Mouse (Mus musculus): Measurements from ENCODE around the gene Khnyn. TPM values are rescaled to one million over a fixed set of nuclear protein-coding genes. Genes with fewer than 3 reads are reported as not detected.

The Khnyn gene
- polyA plus RNA-seq, 1 experiment from 2014 or later: 5.1 TPM

- no peaks in the 10 kb centered on the region for H3K9me3 ChIP-seq (ENCODE audit: control insufficient read depth)
- WGBS: 71% methylated on average over 2 of the region's 2 CpGs
- 0 out of 2 replicates have a peak, but pooled peaks cover 7% of the 10 kb centered on the region for H3K27me3 ChIP-seq (replicated peaks; ENCODE audit: control insufficient read depth, insufficient read depth, low read length)
- no peaks in the 10 kb centered on the region for H3K36me3 ChIP-seq (ENCODE audit: control insufficient read depth, insufficient read depth)
- no peak overlapping the region for H3K4me2 ChIP-seq (replicated peaks; ENCODE audit: low read depth)
- TF ChIP-seq CTCF (IDR thresholded peaks at IDR 0.05; ENCODE audit: low read depth): no peak
- ATAC-seq: no peak
- no peaks in the 10 kb centered on the region for H3K4me1 ChIP-seq (replicated peaks; ENCODE audit: control insufficient read depth, insufficient read depth, low read length)
- no peak overlapping the region for H3K27ac ChIP-seq (ENCODE audit: low read depth, low read length)
- H3K4me3 ChIP-seq (ENCODE audit: low read depth, low read length): no peak overlapping the region
- no peak overlapping the region for H3K9ac ChIP-seq (ENCODE audit: low read depth, low read length)
Measured at GRCm38 (mm10) chr14:55946269-55946969, 61.7 kb downstream of the Khnyn start.

Other genes starting within 250 kb of the Khnyn start
- 28.0 and 29.8 TPM in 2 replicates for gene Ipo4, start 249.0 kb upstream of the Khnyn start, polyA plus RNA-seq (2015; fragmentation: Nextera tagmentation; extraction: Ambion mirVana)
- gene Gm49378, start 247.1 kb upstream of the Khnyn start, polyA plus RNA-seq (2015; fragmentation: Nextera tagmentation; extraction: Ambion mirVana): 2.3 and 2.7 TPM in 2 replicates
- gene Tm9sf1, start 241.1 kb upstream of the Khnyn start, polyA plus RNA-seq (2015; fragmentation: Nextera tagmentation; extraction: Ambion mirVana): 94.6 and 95.9 TPM in 2 replicates
- 0.65 and 0.69 TPM in 2 replicates for gene Tssk4, start 234.8 kb upstream of the Khnyn start, polyA plus RNA-seq (2015; fragmentation: Nextera tagmentation; extraction: Ambion mirVana)
- gene Mdp1, start 224.4 kb upstream of the Khnyn start, polyA plus RNA-seq (2015; fragmentation: Nextera tagmentation; extraction: Ambion mirVana): 85.1 and 94.0 TPM in 2 replicates
- 21.3 and 24.4 TPM in 2 replicates for gene Gmpr2, start 213.0 kb upstream of the Khnyn start, polyA plus RNA-seq (2015; fragmentation: Nextera tagmentation; extraction: Ambion mirVana)
- 385 and 387 TPM in 2 replicates for gene Nedd8, start 212.8 kb upstream of the Khnyn start, polyA plus RNA-seq (2015; fragmentation: Nextera tagmentation; extraction: Ambion mirVana)
- 20.6 and 21.9 TPM in 2 replicates for gene Tinf2, start 203.1 kb upstream of the Khnyn start, polyA plus RNA-seq (2015; fragmentation: Nextera tagmentation; extraction: Ambion mirVana)
- 1.1 and 1.3 TPM in 2 replicates for gene Tgm1, start 171.0 kb upstream of the Khnyn start, polyA plus RNA-seq (2015; fragmentation: Nextera tagmentation; extraction: Ambion mirVana)
- 24.0 and 25.6 TPM in 2 replicates for gene Rabggta, start 162.7 kb upstream of the Khnyn start, polyA plus RNA-seq (2015; fragmentation: Nextera tagmentation; extraction: Ambion mirVana)
- 466 and 476 TPM in 2 replicates for gene Dhrs1, start 139.3 kb upstream of the Khnyn start, polyA plus RNA-seq (2015; fragmentation: Nextera tagmentation; extraction: Ambion mirVana)
- gene Nop9, start 139.3 kb upstream of the Khnyn start, polyA plus RNA-seq (2015; fragmentation: Nextera tagmentation; extraction: Ambion mirVana): 14.4 and 14.9 TPM in 2 replicates
- gene Cideb, start 126.5 kb upstream of the Khnyn start, polyA plus RNA-seq (2015; fragmentation: Nextera tagmentation; extraction: Ambion mirVana): 366 and 385 TPM in 2 replicates
- 6.7 and 9.0 TPM in 2 replicates for gene Ltb4r2, start 123.5 kb upstream of the Khnyn start, polyA plus RNA-seq (2015; fragmentation: Nextera tagmentation; extraction: Ambion mirVana)
- 3.8 and 4.1 TPM in 2 replicates for gene Ltb4r1, start 119.0 kb upstream of the Khnyn start, polyA plus RNA-seq (2015; fragmentation: Nextera tagmentation; extraction: Ambion mirVana)
- gene Adcy4, start 100.9 kb upstream of the Khnyn start, polyA plus RNA-seq (2015; fragmentation: Nextera tagmentation; extraction: Ambion mirVana): 3.5 and 4.3 TPM in 2 replicates
- 39.2 and 47.3 TPM in 2 replicates for gene Ripk3, start 96.1 kb upstream of the Khnyn start, polyA plus RNA-seq (2015; fragmentation: Nextera tagmentation; extraction: Ambion mirVana)
- 5.9 and 6.1 TPM in 2 replicates for gene Nfatc4, start 61.8 kb upstream of the Khnyn start, polyA plus RNA-seq (2015; fragmentation: Nextera tagmentation; extraction: Ambion mirVana)
- gene Nynrin, start 30.9 kb upstream of the Khnyn start, polyA plus RNA-seq (2015; fragmentation: Nextera tagmentation; extraction: Ambion mirVana): 2.2 and 2.5 TPM in 2 replicates
- 0.16 and 0.26 TPM in 2 replicates for gene Cbln3, start 555 bp upstream of the Khnyn start, polyA plus RNA-seq (2015; fragmentation: Nextera tagmentation; extraction: Ambion mirVana)
- 70.9 and 71.5 TPM in 2 replicates for gene Sdr39u1, start 15.3 kb downstream of the Khnyn start, polyA plus RNA-seq (2015; fragmentation: Nextera tagmentation; extraction: Ambion mirVana)
- gene Cma1, start 59.7 kb downstream of the Khnyn start, polyA plus RNA-seq (2015; fragmentation: Nextera tagmentation; extraction: Ambion mirVana): 5.8 and 6.4 TPM in 2 replicates
- gene Cma2, start 66.0 kb downstream of the Khnyn start, polyA plus RNA-seq (2015; fragmentation: Nextera tagmentation; extraction: Ambion mirVana): not detected in 2 replicates
- gene Mcpt1, start 133.0 kb downstream of the Khnyn start, polyA plus RNA-seq (2015; fragmentation: Nextera tagmentation; extraction: Ambion mirVana): 0.12 and 0.34 TPM in 2 replicates
- not detected in 2 replicates for gene Mcpt9, start 145.5 kb downstream of the Khnyn start, polyA plus RNA-seq (2015; fragmentation: Nextera tagmentation; extraction: Ambion mirVana)
- gene Mcpt2, start 157.1 kb downstream of the Khnyn start, polyA plus RNA-seq (2015; fragmentation: Nextera tagmentation; extraction: Ambion mirVana): 0.10 and 0.89 TPM in 2 replicates
- 1.9 and 2.0 TPM in 2 replicates for gene Mcpt4, start 177.4 kb downstream of the Khnyn start, polyA plus RNA-seq (2015; fragmentation: Nextera tagmentation; extraction: Ambion mirVana)
- not detected in 2 replicates for gene Mcpt8, start 200.3 kb downstream of the Khnyn start, polyA plus RNA-seq (2015; fragmentation: Nextera tagmentation; extraction: Ambion mirVana)
- gene Ctsg, start 217.6 kb downstream of the Khnyn start, polyA plus RNA-seq (2015; fragmentation: Nextera tagmentation; extraction: Ambion mirVana): not detected in 2 replicates
- gene Gzme, start 235.7 kb downstream of the Khnyn start, polyA plus RNA-seq (2015; fragmentation: Nextera tagmentation; extraction: Ambion mirVana): not detected in 2 replicates
- not detected in 2 replicates for gene Gzmd, start 247.7 kb downstream of the Khnyn start, polyA plus RNA-seq (2015; fragmentation: Nextera tagmentation; extraction: Ambion mirVana)

All from intestine, postnatal 0 days (tissue).